Mouse (Mus musculus) embryonic facial prominence, embryonic 13.5 days (tissue): ENCODE measurements around the gene Pi4kb. TPM values are rescaled to one million over a fixed set of nuclear protein-coding genes. Genes with fewer than 3 reads are reported as not detected.
"Not testable (repeated sequence)": the region's sequence is repeated elsewhere in the genome, so short reads cannot be mapped to it uniquely, and the experiment has no call there.

Source experiments
- ATAC-seq: fragments of 200-750 bp; cut with Nextera tagmentation; 2 replicates; pipeline ENCODE4 v1.8.0; 2017; ENCODE audit warnings: low read depth; ENCODE audit not compliant: insufficient number of reproducible peaks, insufficient read depth, low FRiP score, low TSS enrichment
- H3K27ac ChIP-seq: fragments of 300-500 bp; sonication (generic); 2 replicates; pipeline ENCODE4 v1.5.1; 2015; ENCODE audit warnings: moderate library complexity, mild to moderate bottlenecking, inconsistent platforms
- H3K27me3 ChIP-seq: fragments of 300-500 bp; sonication (generic); 2 replicates; pipeline ENCODE4 v1.6.1; 2015; ENCODE audit warnings: mild to moderate bottlenecking, inconsistent platforms
- H3K36me3 ChIP-seq: fragments of 300-500 bp; sonication (generic); 2 replicates; pipeline ENCODE4 v1.6.1; 2015; ENCODE audit warnings: mild to moderate bottlenecking, inconsistent platforms
- H3K4me1 ChIP-seq: fragments of 300-500 bp; sonication (generic); 2 replicates; pipeline ENCODE4 v1.6.1; 2015; ENCODE audit warnings: inconsistent platforms
- H3K4me2 ChIP-seq: fragments of 300-500 bp; sonication (generic); 2 replicates; pipeline ENCODE4 v1.6.1; 2015; ENCODE audit warnings: moderate library complexity, mild to moderate bottlenecking, inconsistent platforms
- H3K4me3 ChIP-seq: fragments of 300-500 bp; sonication (generic); 2 replicates; pipeline ENCODE4 v1.5.1; 2015; ENCODE audit warnings: mild to moderate bottlenecking, inconsistent platforms
- H3K9ac ChIP-seq: fragments of 300-500 bp; sonication (generic); 2 replicates; pipeline ENCODE4 v1.6.1; 2015; ENCODE audit warnings: mild to moderate bottlenecking, inconsistent platforms
- H3K9me3 ChIP-seq: fragments of 300-500 bp; sonication (generic); 2 replicates; pipeline ENCODE4 v1.6.1; 2016; ENCODE audit warnings: inconsistent platforms
- WGBS: fragments of 180-500 bp; shearing (Covaris S2); methylation state at CpG from one replicate; pipeline ENCODE4 v1.1.7; 2015; ENCODE audit warnings: mixed read lengths; 5-methylcytosine and 5-hydroxymethylcytosine counted together
- polyA plus RNA-seq: library from polyadenylated mRNA; unstranded; fragments of >200 nt; fragmentation: Nextera tagmentation; extraction: Ambion mirVana; gene quantifications from 2 replicates; pipeline ENCODE4 v1.2.1, GENCODE M21; 2015

The Pi4kb gene
- polyA plus RNA-seq, 1 experiment from 2014 or later: 26.5 TPM

GRCm38 (mm10) chr3:95018741-95019140 lies 44.2 kb downstream of the Pi4kb start:
- no peaks in the 10 kb centered on the region for H3K27me3 ChIP-seq
- no peak overlapping the region for H3K27ac ChIP-seq
- H3K4me3 ChIP-seq: no peak overlapping the region
- H3K4me2 ChIP-seq: no peak overlapping the region
- no peaks in the 10 kb centered on the region for H3K36me3 ChIP-seq
- WGBS: 86% methylated on average over 2 of the region's 2 CpGs
- no peak overlapping the region for H3K9ac ChIP-seq
- no peak for ATAC-seq
- no peaks in the 10 kb centered on the region for H3K9me3 ChIP-seq
- peaks cover 16% of the 10 kb centered on the region for H3K4me1 ChIP-seq

DNA sequence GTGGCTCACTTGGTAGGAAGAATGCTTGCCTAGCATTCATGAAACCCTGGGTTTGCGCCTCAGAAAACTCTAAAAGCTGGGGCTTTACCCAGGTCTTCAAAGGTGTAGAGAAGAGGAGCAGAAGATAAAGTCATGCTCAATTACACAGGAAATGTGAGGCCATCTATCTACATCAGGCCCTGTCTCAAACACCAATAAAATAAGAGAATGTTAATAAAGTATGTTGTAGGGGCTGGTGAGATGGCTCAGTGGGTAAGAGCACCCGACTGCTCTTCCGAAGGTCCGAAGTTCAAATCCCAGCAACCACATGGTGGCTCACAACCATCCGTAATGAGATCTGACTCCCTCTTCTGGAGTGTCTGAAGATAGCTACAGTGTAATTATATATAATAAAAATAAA lies 46.4 kb downstream of the Pi4kb start:
- ATAC-seq, H3K4me2 ChIP-seq, H3K4me3 ChIP-seq, H3K9ac ChIP-seq, H3K9me3 ChIP-seq, H3K36me3 ChIP-seq, H3K27ac ChIP-seq, H3K27me3 ChIP-seq: not testable (repeated sequence)
- peaks cover 10% of the 10 kb centered on the region; the same call in 1 of the 2 replicates for H3K4me1 ChIP-seq
- WGBS: 91% methylated on average over 5 of the region's 5 CpGs

DNA sequence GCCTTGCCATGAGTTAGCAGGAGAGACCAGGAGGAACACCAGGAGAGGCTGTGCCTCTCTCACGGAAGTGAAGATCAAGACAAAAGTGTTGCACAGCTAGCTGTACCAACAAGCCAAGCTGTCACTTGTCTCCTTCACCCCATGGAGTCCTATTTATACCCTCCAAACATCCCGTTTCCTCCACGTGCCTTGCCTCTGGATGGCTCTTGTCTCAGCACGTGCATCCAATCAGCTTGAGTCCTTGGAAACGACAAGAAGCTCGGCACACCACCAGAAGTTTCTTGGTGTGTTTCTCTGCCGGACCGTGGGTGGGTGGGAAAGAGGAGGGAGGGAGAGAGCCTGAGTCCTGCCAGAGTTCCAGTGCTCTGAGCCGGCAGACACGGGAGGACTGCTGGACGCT lies 50.0 kb downstream of the Pi4kb start:
- Histone ChIP-seq H3K4me2 (no peak overlapping the region), H3K4me1 (0 out of 2 replicates have a peak, but pooled peaks cover 3% of the 10 kb centered on the region), H3K9ac (no peak overlapping the region), H3K36me3 (no peaks in the 10 kb centered on the region), H3K9me3 (no peaks in the 10 kb centered on the region), H3K27me3 (no peaks in the 10 kb centered on the region), H3K27ac (no peak overlapping the region), H3K4me3 (no peak overlapping the region)
- 37% methylated on average over 11 of the region's 11 CpGs for WGBS
- ATAC-seq: no peak

- 0 out of 2 replicates have a peak, but pooled peaks cover 3% of the 10 kb centered on the region for H3K4me1 ChIP-seq
- no peak overlapping the region for H3K4me2 ChIP-seq
- H3K36me3 ChIP-seq: peaks cover 6% of the 10 kb centered on the region; the same call in 1 of the 2 replicates
- ATAC-seq: no peak
- H3K27ac ChIP-seq: no peak overlapping the region
- no peaks in the 10 kb centered on the region for H3K9me3 ChIP-seq
- H3K27me3 ChIP-seq: no peaks in the 10 kb centered on the region
- H3K9ac ChIP-seq: no peak overlapping the region
- 66% methylated on average over 5 of the region's 5 CpGs for WGBS
- H3K4me3 ChIP-seq: no peak overlapping the region
Observed at GRCm38 (mm10) chr3:95025202-95025601, 50.7 kb downstream of the Pi4kb start.

- Histone ChIP-seq H3K9me3 (no peaks in the 10 kb centered on the region), H3K4me3 (no peak overlapping the region), H3K27ac (no peak overlapping the region), H3K36me3 (peaks cover 25% of the 10 kb centered on the region), H3K27me3 (no peaks in the 10 kb centered on the region), H3K9ac (no peak overlapping the region), H3K4me1 (0 out of 2 replicates have a peak, but pooled peaks cover 3% of the 10 kb centered on the region), H3K4me2 (no peak overlapping the region)
- no peak for ATAC-seq
- 53% methylated on average over 5 of the region's 5 CpGs for WGBS
Observed at GRCm38 (mm10) chr3:95027057-95027645, 52.6 kb downstream of the Pi4kb start.

- Histone ChIP-seq H3K4me2 (no peak overlapping the region), H3K36me3 (peaks cover 29% of the 10 kb centered on the region), H3K27ac (no peak overlapping the region), H3K4me1 (0 out of 2 replicates have a peak, but pooled peaks cover 3% of the 10 kb centered on the region), H3K9ac (no peak overlapping the region), H3K27me3 (no peaks in the 10 kb centered on the region), H3K4me3 (no peak overlapping the region), H3K9me3 (no peaks in the 10 kb centered on the region)
- no peak for ATAC-seq
- WGBS: 65% methylated on average over 5 of the region's 5 CpGs
Observed at GRCm38 (mm10) chr3:95027701-95028100, 53.2 kb downstream of the Pi4kb start.

DNA sequence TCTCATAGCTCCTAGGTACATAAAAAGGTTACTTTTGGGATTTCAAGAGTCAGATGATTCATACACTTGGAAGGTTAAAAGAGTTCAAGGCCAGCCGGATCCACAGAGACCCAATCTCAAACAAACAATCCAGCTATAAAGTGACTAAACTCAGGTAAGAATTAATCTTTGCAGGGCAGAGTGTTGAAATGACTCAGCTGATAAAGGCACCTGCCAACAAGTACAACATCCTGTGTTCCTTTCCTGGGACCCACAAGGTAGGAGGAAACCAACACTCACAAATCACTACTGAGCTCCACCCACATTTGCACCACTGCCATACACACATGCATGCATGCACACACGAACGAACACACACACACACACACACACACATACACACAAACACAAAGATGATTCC lies 54.1 kb downstream of the Pi4kb start:
- Histone ChIP-seq H3K9ac (no peak overlapping the region), H3K9me3 (no peaks in the 10 kb centered on the region), H3K27ac (no peak overlapping the region), H3K36me3 (peaks cover 38% of the 10 kb centered on the region), H3K4me1 (0 out of 2 replicates have a peak, but pooled peaks cover 3% of the 10 kb centered on the region), H3K27me3 (no peaks in the 10 kb centered on the region), H3K4me2 (no peak overlapping the region), H3K4me3 (no peak overlapping the region)
- 85% methylated on average over 3 of the region's 3 CpGs for WGBS
- no peak for ATAC-seq

DNA sequence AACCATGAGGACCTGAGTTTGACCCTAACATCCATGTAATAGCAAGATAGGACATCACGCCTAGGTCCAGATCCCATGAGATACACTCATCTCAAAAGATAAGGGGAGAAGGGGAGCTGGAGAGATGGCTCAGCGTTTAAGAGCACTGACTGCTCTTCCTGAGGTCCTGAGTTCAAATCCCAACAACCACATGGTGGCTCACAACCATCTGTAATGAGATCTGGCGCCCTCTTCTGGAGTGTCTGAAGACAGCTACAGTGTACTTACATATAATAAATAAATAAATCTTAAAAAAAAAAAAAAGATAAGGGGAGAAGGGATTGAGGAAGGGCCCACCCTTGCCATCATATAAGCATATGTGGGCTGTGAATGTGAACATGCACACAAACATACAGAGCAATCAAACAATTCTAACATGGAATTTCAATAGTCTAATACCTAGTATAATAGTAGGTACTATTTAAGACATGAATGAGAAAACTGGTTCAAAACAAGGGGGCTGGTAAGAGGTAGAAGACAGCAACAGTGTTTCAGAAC lies 54.8 kb downstream of the Pi4kb start:
- not testable (repeated sequence) for ATAC-seq, H3K4me1 ChIP-seq, H3K9me3 ChIP-seq, H3K27me3 ChIP-seq, H3K4me2 ChIP-seq, H3K27ac ChIP-seq, H3K4me3 ChIP-seq, H3K9ac ChIP-seq
- H3K36me3 ChIP-seq: peaks cover 46% of the 10 kb centered on the region
- WGBS: 75% methylated on average over 3 of the region's 3 CpGs

GRCm38 (mm10) chr3:95029953-95030352 lies 55.4 kb downstream of the Pi4kb start:
- no peaks in the 10 kb centered on the region for H3K4me1 ChIP-seq
- WGBS: 75% methylated on average over 3 of the region's 3 CpGs
- H3K4me3 ChIP-seq: no peak overlapping the region
- no peaks in the 10 kb centered on the region for H3K9me3 ChIP-seq
- H3K27me3 ChIP-seq: no peaks in the 10 kb centered on the region
- H3K27ac ChIP-seq: no peak overlapping the region
- peaks cover 52% of the 10 kb centered on the region for H3K36me3 ChIP-seq
- no peak overlapping the region for H3K9ac ChIP-seq
- H3K4me2 ChIP-seq: no peak overlapping the region
- no peak for ATAC-seq

GRCm38 (mm10) chr3:95041625-95042024 lies 67.1 kb downstream of the Pi4kb start:
- Histone ChIP-seq H3K27ac (no peak overlapping the region), H3K4me2 (peak overlapping the region; percentile 75), H3K9me3 (no peaks in the 10 kb centered on the region), H3K4me3 (peak overlapping the region; percentile 84), H3K36me3 (peaks cover 22% of the 10 kb centered on the region), H3K9ac (peak overlapping the region; percentile 89), H3K27me3 (no peaks in the 10 kb centered on the region), H3K4me1 (peaks cover 7% of the 10 kb centered on the region)
- WGBS: 16% methylated on average over 3 of the region's 3 CpGs
- no peak for ATAC-seq

DNA sequence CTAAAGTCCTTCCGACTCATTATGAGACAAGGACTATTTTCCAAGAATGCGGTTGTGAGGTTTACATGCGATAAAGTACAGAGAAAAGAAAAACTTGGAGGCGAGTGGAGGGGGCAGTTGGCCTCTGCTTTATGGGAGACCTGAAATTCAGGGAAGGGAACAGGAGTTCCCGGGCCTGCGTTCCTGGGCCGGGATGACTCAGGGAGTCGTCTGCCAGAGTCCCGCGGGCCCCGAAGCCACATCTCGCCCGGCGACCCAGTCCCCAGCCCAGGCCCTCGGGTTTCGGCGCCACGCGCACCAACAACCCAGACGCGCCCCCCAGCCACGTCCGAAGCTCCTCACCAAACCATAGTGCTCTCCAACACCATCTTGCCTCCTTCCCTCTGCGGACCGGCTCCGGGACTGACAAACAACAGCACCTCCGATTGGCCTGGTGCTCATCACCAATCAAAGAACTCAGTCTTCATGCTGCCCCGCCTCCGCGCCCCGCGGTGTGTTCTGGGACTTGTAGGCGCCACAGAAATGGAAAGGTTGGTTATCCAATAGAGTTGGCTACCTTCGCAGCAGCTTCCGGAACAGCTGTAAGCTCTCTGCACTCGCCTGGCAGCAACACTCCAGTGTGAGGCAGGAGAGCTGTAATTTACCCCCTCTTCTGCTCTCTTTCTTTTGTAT lies 67.8 kb downstream of the Pi4kb start, which contains the start of gene Psmd4:
Gene Psmd4, minus strand, starts transcription at position 449 of the 672 bp plus-strand sequence.
- peak; percentile 96 for ATAC-seq
- WGBS: under 1% methylated on average over 36 of the region's 36 CpGs
- Histone ChIP-seq H3K36me3 (peaks cover 15% of the 10 kb centered on the region), H3K9ac (peak within 1 kb of the TSS; percentile 89), H3K27me3 (no peaks in the 10 kb centered on the region), H3K4me2 (peak within 1 kb of the TSS; percentile 75), H3K4me3 (peak within 1 kb of the TSS; percentile 84), H3K9me3 (no peaks in the 10 kb centered on the region), H3K27ac (peak within 1 kb of the TSS; percentile 64; the same call in 1 of the 2 replicates), H3K4me1 (peaks cover 7% of the 10 kb centered on the region)

- no peak for ATAC-seq
Observed at GRCm38 (mm10) chr3:95042838-95043229, 68.3 kb downstream of the Pi4kb start.

More at GRCm38 (mm10) chr3:95042838-95043229, 68.3 kb downstream of the Pi4kb start:
- H3K27ac ChIP-seq: peak overlapping the region; percentile 57; the same call in 1 of the 2 replicates
- WGBS: 27% methylated on average over 7 of the region's 7 CpGs
- peak overlapping the region; percentile 89; the same call in 1 of the 2 replicates for H3K9ac ChIP-seq
- H3K4me1 ChIP-seq: peaks cover 7% of the 10 kb centered on the region
- peaks cover 10% of the 10 kb centered on the region for H3K36me3 ChIP-seq
- H3K4me2 ChIP-seq: peak overlapping the region; percentile 75
- H3K4me3 ChIP-seq: peak overlapping the region; percentile 84
- H3K27me3 ChIP-seq: no peaks in the 10 kb centered on the region
- H3K9me3 ChIP-seq: no peaks in the 10 kb centered on the region
